Mouse (Mus musculus) forebrain, embryonic 16.5 days (tissue): Measurements from ENCODE around the gene Dnaja2. TPM values are rescaled to one million over a fixed set of nuclear protein-coding genes. Genes with fewer than 3 reads are reported as not detected.

Experiments used
- ATAC-seq: fragments of 200-750 bp; cut with Nextera tagmentation; 2 replicates; pipeline ENCODE4 v1.8.0; 2017; ENCODE audit warnings: mild to moderate bottlenecking, moderate library complexity
- H3K27ac ChIP-seq: fragments of 300-500 bp; sonication (generic); 2 replicates; pipeline ENCODE4 v1.5.1; 2014; ENCODE audit warnings: low read length, control low read depth
- H3K27me3 ChIP-seq: fragments of 300-500 bp; sonication (generic); replicated peaks from 2 replicates; pipeline ENCODE4 v1.6.1; 2014; ENCODE audit warnings: low read length; ENCODE audit not compliant: control insufficient read depth, insufficient read depth
- H3K36me3 ChIP-seq: fragments of 300-500 bp; sonication (generic); 2 replicates; pipeline ENCODE4 v1.6.1; 2014; ENCODE audit not compliant: control insufficient read depth, insufficient read depth
- H3K4me1 ChIP-seq: fragments of 300-500 bp; sonication (generic); replicated peaks from 2 replicates; pipeline ENCODE4 v1.6.1; 2014; ENCODE audit warnings: low read length; ENCODE audit not compliant: control insufficient read depth, insufficient read depth
- H3K4me2 ChIP-seq: fragments of 300-500 bp; sonication (generic); 2 replicates; pipeline ENCODE4 v1.6.1; 2014; ENCODE audit warnings: mild to moderate bottlenecking, low read length, control low read depth
- H3K4me3 ChIP-seq: fragments of 300-500 bp; sonication (generic); replicated peaks from 2 replicates; pipeline ENCODE4 v1.5.1; 2014; ENCODE audit warnings: mild to moderate bottlenecking, low read length, control low read depth
- H3K9ac ChIP-seq: fragments of 300-500 bp; sonication (generic); replicated peaks from 2 replicates; pipeline ENCODE4 v1.6.1; 2014; ENCODE audit warnings: low read depth, low read length, control low read depth
- H3K9me3 ChIP-seq: fragments of 300-500 bp; sonication (generic); 2 replicates; pipeline ENCODE4 v1.6.1; 2016; ENCODE audit warnings: low read length; ENCODE audit not compliant: control insufficient read depth
- WGBS: fragments of 180-500 bp; shearing (Covaris S2); extraction: QIAGEN DNeasy Blood & Tissue Kit; methylation state at CpG from one replicate; pipeline ENCODE4 v1.1.7; 2014; 5-methylcytosine and 5-hydroxymethylcytosine counted together
- polyA plus RNA-seq: library from polyadenylated mRNA; unstranded; fragments of >200 nt; fragmentation: Nextera tagmentation; extraction: Ambion mirVana; gene quantifications from 2 replicates; pipeline ENCODE4 v1.2.1, GENCODE M21; 2015

Dnaja2 gene
- polyA plus RNA-seq, 1 experiment from 2014 or later, result 169 TPM

DNA sequence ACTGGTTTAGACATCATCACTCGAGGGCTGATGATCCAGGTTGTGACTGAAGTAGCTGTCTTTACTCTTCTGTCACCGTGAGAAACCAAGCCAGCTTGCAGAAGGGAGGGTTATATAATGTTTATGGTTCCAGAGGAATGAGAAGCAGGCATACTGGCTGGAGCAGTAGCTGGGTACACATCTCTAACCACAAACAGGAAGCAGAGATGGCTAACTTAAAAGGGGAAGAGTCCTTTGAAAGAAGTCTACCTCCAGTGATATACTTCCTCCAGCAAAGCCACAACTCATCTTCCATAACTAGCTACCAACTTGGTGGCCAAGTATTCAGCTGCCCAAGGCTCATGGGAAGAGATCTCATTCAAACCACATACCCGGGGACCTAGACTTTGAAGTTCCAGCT is 23.7 kb downstream of the Dnaja2 start:
- no peaks in the 10 kb centered on the region for H3K4me1 ChIP-seq
- peaks cover 11% of the 10 kb centered on the region; the same call in 1 of the 2 replicates for H3K36me3 ChIP-seq
- no peak for ATAC-seq
- H3K4me2 ChIP-seq, result no peak overlapping the region
- H3K4me3 ChIP-seq, result no peak overlapping the region
- H3K9me3 ChIP-seq, result peaks cover 2% of the 10 kb centered on the region; the same call in 1 of the 2 replicates
- WGBS, result 89% methylated on average over 3 of the region's 3 CpGs
- no peak overlapping the region for H3K27ac ChIP-seq
- no peak overlapping the region for H3K9ac ChIP-seq
- H3K27me3 ChIP-seq, result no peaks in the 10 kb centered on the region

DNA sequence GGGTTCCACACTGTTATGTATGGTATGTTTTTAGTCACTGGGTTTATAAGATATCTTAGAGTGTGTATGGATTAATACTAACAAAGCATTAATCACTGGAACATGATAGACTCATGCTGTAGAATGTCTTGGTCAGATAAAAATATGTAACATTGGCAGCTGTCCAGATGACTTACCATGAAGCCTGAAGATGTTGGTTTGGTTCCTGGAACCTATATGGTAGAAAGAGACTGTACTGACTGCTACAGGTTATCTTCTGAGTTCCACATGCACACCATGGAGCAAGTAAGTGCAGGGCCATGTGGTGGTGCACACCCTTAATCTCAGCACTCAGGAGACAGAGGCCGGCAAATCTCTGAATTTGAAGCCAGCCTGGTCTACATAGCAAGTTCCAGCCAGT is 24.4 kb downstream of the Dnaja2 start:
- Histone ChIP-seq H3K4me3 (no peak overlapping the region), H3K4me1 (no peaks in the 10 kb centered on the region), H3K9ac (no peak overlapping the region), H3K9me3 (peaks cover 2% of the 10 kb centered on the region; the same call in 1 of the 2 replicates), H3K36me3 (peaks cover 9% of the 10 kb centered on the region), H3K27ac (no peak overlapping the region), H3K4me2 (no peak overlapping the region), H3K27me3 (no peaks in the 10 kb centered on the region)
- no peak for ATAC-seq
- WGBS, result 96% methylated on average over 1 of the region's 1 CpGs

DNA sequence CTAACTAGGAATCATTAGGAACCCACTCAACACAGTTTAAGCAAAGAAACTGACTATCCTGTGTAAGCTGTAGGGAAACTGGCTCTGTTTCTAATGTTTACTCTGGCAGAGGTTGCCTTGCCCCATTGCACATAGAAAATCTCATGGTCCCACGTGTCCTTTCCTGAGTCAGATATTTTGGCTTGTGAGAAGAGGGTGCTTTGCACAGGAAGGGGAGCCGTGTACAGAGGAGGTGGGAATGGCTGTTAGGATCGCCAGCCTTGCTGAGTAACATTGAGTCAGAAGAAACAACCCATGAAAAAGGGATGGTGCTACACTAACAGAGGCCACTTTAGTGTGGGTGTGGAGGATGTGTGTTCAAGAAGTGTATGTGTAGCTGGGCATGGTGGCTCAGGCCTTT is 26.2 kb downstream of the Dnaja2 start:
- no peak overlapping the region for H3K4me2 ChIP-seq
- peaks cover 11% of the 10 kb centered on the region for H3K36me3 ChIP-seq
- H3K9me3 ChIP-seq, result peaks cover 2% of the 10 kb centered on the region; the same call in 1 of the 2 replicates
- no peak for ATAC-seq
- no peaks in the 10 kb centered on the region for H3K27me3 ChIP-seq
- no peak overlapping the region for H3K4me3 ChIP-seq
- H3K4me1 ChIP-seq, result no peaks in the 10 kb centered on the region
- WGBS, result 92% methylated on average over 3 of the region's 3 CpGs
- no peak overlapping the region for H3K27ac ChIP-seq
- H3K9ac ChIP-seq, result no peak overlapping the region

DNA sequence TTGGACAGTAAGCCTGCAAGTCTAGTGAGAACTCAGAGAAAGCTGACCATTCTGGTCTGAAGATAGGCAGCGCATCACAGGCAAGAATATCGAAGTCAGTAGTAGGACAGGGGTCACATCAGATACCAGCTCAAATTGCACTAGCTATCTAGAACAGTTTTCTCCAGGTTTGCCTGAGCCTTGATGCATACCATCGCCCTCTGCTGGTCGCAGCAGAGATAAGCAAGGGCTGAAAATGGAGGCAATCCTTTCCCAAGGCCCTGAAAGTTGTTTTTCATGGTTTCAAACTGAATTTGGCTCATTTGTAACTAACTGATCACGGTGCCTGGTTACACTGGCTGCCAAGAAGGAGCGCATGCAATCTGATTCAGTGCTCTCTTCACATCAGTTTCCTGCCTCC is 29.0 kb downstream of the Dnaja2 start:
- no peak for ATAC-seq
- 34% methylated on average over 6 of the region's 6 CpGs for WGBS
- peaks cover 16% of the 10 kb centered on the region for H3K36me3 ChIP-seq

DNA sequence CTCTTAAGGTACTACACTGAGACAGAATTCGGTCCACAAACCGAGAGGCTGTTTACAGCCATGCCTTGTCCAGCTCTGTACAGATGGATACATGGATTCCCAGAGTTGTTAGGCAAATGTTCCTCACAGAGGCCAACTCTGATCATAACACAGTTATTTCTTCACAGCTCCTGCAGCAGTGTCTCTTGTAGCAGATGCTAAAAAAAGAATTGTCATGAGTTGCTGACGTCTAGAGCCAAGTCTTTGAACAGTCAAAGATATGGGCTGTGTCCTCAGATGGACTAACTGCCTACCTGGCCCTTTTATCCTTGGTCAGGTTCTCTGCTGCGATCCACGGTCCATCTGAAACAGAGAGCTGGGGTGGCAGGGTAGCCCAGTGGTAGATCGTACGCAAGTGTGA is 31.1 kb downstream of the Dnaja2 start:
- peaks cover 25% of the 10 kb centered on the region for H3K36me3 ChIP-seq
- no peaks in the 10 kb centered on the region for H3K4me1 ChIP-seq
- H3K9ac ChIP-seq, result no peak overlapping the region
- no peak overlapping the region for H3K4me2 ChIP-seq
- H3K4me3 ChIP-seq, result no peak overlapping the region
- no peak overlapping the region for H3K27ac ChIP-seq
- no peaks in the 10 kb centered on the region for H3K27me3 ChIP-seq
- ATAC-seq, result no peak
- H3K9me3 ChIP-seq, result no peaks in the 10 kb centered on the region
- WGBS, result 98% methylated on average over 7 of the region's 7 CpGs

More for the DNA sequence above, 29.0 kb downstream of the Dnaja2 start:
- no peak overlapping the region for H3K4me3 ChIP-seq
- H3K4me1 ChIP-seq, result no peaks in the 10 kb centered on the region
- no peak overlapping the region for H3K9ac ChIP-seq
- no peaks in the 10 kb centered on the region for H3K27me3 ChIP-seq
- no peak overlapping the region for H3K4me2 ChIP-seq
- peaks cover 2% of the 10 kb centered on the region; the same call in 1 of the 2 replicates for H3K9me3 ChIP-seq
- H3K27ac ChIP-seq, result no peak overlapping the region

DNA sequence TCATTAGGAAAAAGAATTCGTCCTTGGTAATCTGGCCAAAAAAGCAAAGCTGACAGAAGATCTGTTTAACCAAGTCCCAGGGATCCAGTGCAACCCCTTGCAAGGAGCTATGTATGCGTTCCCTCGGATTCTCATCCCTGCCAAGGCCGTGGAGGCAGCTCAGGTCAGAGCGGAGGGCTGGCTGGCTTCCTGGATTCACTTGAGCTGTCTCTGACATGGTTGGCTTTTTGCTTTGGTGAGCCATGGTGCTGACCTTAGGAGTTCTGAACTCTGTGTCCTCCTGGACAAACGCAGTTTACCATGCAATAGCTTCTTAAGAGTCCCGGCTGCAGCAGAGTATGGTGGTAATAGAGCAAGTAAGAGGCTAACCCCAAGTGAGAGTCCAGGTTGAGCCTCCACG is 33.8 kb downstream of the Dnaja2 start:
- peaks cover 26% of the 10 kb centered on the region for H3K36me3 ChIP-seq
- H3K27me3 ChIP-seq, result no peaks in the 10 kb centered on the region
- WGBS, result 90% methylated on average over 8 of the region's 8 CpGs
- no peak overlapping the region for H3K27ac ChIP-seq
- no peaks in the 10 kb centered on the region for H3K9me3 ChIP-seq
- ATAC-seq, result no peak
- no peak overlapping the region for H3K9ac ChIP-seq
- no peak overlapping the region for H3K4me3 ChIP-seq
- H3K4me2 ChIP-seq, result no peak overlapping the region
- no peaks in the 10 kb centered on the region for H3K4me1 ChIP-seq

DNA sequence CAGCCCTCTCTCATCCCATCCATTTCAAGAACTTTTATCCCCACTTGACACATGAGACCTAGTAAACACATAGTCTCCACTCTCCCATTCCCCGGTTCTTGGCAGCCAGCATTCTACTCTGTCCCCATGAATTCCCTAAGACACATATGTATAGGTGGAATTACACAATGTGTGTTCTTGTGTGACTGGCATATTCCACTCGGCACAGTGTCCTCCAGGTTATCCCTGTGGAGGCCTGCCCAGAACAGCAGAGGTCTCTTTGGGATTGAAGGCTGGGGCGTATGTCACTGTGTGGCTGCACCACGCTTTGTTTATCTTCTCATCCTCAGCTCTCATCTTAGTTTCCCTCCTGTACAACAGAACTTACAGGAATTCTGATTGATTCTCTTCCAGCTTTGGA is 34.6 kb downstream of the Dnaja2 start:
- no peak for ATAC-seq
- H3K4me2 ChIP-seq, result no peak overlapping the region
- peaks cover 24% of the 10 kb centered on the region for H3K36me3 ChIP-seq
- no peaks in the 10 kb centered on the region for H3K4me1 ChIP-seq
- H3K9me3 ChIP-seq, result no peaks in the 10 kb centered on the region
- WGBS, result 94% methylated on average over 4 of the region's 4 CpGs
- H3K27ac ChIP-seq, result no peak overlapping the region
- H3K9ac ChIP-seq, result no peak overlapping the region
- H3K27me3 ChIP-seq, result no peaks in the 10 kb centered on the region
- no peak overlapping the region for H3K4me3 ChIP-seq

DNA sequence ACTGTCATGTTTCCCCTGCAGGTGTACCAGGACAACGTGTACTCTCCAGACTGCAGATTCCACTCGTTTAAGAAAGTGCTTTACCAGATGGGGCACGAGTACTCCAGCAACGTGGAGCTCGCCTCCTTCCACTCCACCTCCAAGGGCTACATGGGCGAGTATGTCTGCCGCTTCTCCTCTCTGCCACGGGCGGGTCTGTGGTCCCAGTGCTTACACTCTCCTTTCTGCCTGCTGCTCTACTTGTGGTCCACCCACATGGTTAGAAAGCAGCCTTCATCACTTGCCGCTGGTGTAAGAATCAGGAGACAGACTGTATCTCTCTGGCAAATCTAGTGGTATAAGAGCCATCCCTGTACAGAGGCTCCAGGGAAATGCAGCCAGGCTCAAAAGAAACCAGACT is 37.2 kb downstream of the Dnaja2 start:
- Histone ChIP-seq H3K4me1 (no peaks in the 10 kb centered on the region), H3K36me3 (peaks cover 31% of the 10 kb centered on the region), H3K4me2 (no peak overlapping the region), H3K27me3 (no peaks in the 10 kb centered on the region), H3K4me3 (no peak overlapping the region), H3K27ac (no peak overlapping the region), H3K9ac (no peak overlapping the region), H3K9me3 (no peaks in the 10 kb centered on the region)
- no peak for ATAC-seq
- 92% methylated on average over 10 of the region's 10 CpGs for WGBS

DNA sequence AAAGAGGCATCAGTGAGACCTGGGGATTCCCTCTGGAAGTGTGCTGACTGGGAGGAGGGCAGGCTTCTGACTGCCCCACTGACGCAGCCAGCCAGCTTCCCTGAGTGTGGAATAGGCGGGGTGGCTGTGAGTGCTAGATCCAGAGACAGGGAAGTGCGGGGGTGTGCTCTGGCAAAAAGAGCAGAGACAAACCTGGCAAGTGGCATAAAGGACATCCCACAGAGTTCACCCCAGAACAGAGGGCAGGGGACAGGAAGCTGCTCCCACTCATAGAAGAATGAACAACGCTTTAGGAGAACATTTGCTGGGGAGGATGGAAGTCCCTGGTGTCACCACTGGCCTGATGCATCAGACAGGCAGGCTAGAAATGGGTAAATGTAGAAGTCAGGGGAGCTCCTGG is 37.8 kb downstream of the Dnaja2 start:
- no peak overlapping the region for H3K9ac ChIP-seq
- H3K27ac ChIP-seq, result no peak overlapping the region
- ATAC-seq, result no peak
- H3K9me3 ChIP-seq, result no peaks in the 10 kb centered on the region
- H3K27me3 ChIP-seq, result no peaks in the 10 kb centered on the region
- H3K4me1 ChIP-seq, result no peaks in the 10 kb centered on the region
- no peak overlapping the region for H3K4me3 ChIP-seq
- 85% methylated on average over 4 of the region's 4 CpGs for WGBS
- H3K4me2 ChIP-seq, result no peak overlapping the region
- H3K36me3 ChIP-seq, result peaks cover 31% of the 10 kb centered on the region

DNA sequence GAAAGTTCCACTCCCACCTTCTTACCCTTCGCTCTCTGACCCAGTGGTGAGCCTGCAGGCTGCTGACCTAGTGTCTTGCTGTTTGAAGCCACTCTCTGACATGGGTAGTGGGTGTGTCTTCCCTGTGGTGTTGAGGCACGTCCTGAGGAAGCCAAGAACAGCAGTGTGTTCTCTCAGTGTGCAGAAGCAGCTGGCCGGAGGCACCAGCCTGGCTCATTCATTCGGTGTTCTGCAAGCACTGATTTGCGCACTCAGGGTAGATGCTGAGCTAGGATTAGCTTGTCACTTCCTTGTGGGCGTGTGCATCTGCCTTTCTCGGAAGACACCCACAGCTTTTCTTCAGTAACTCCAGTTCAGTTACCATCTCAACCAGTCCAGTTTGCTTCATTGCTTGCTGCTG is 39.8 kb downstream of the Dnaja2 start:
- Histone ChIP-seq H3K4me1 (no peaks in the 10 kb centered on the region), H3K27ac (no peak overlapping the region), H3K4me2 (no peak overlapping the region), H3K36me3 (peaks cover 31% of the 10 kb centered on the region), H3K9ac (no peak overlapping the region), H3K4me3 (no peak overlapping the region), H3K27me3 (no peaks in the 10 kb centered on the region), H3K9me3 (no peaks in the 10 kb centered on the region)
- 83% methylated on average over 7 of the region's 7 CpGs for WGBS
- no peak for ATAC-seq
